Mouse (Mus musculus) midbrain, embryonic 14.5 days (tissue): ENCODE measurements around the gene Olfr1086. TPM values are rescaled to one million over a fixed set of nuclear protein-coding genes. Genes with fewer than 3 reads are reported as not detected.
"Not testable (repeated sequence)": the region's sequence is repeated elsewhere in the genome, so short reads cannot be mapped to it uniquely, and the experiment has no call there.

Experiments
- ATAC-seq: fragments of 200-750 bp; cut with Nextera tagmentation; 2 replicates; pipeline ENCODE4 v1.8.0; 2017; ENCODE audit warnings: moderate number of reproducible peaks, moderate library complexity; ENCODE audit not compliant: low FRiP score, low TSS enrichment
- DNase-seq: peaks from one replicate; pipeline ENCODE4 v3.0.0-alpha.2; 2015
- H3K27ac ChIP-seq: fragments of 300-500 bp; sonication (generic); replicated peaks from 2 replicates; pipeline ENCODE4 v1.5.1; 2014; ENCODE audit warnings: mild to moderate bottlenecking, low read depth, low read length, moderate library complexity
- H3K27me3 ChIP-seq: fragments of 300-500 bp; sonication (generic); 2 replicates; pipeline ENCODE4 v1.6.1; 2014; ENCODE audit warnings: low read length, control low read depth, mixed read lengths; ENCODE audit not compliant: control insufficient read depth, insufficient read depth
- H3K36me3 ChIP-seq: fragments of 300-500 bp; sonication (generic); 2 replicates; pipeline ENCODE4 v1.6.1; 2014; ENCODE audit warnings: low read length, control low read depth; ENCODE audit not compliant: control insufficient read depth, insufficient read depth
- H3K4me1 ChIP-seq: fragments of 300-500 bp; sonication (generic); 2 replicates; pipeline ENCODE4 v1.6.1; 2014; ENCODE audit warnings: mild to moderate bottlenecking, antibody characterized with exemption, low read length, control low read depth; ENCODE audit not compliant: control insufficient read depth, insufficient read depth
- H3K4me2 ChIP-seq: fragments of 300-500 bp; sonication (generic); 2 replicates; pipeline ENCODE4 v1.6.1; 2014; ENCODE audit warnings: mild to moderate bottlenecking, low read length, moderate library complexity
- H3K4me3 ChIP-seq: fragments of 300-500 bp; sonication (generic); replicated peaks from 2 replicates; pipeline ENCODE4 v1.5.1; 2014; ENCODE audit warnings: low read depth, low read length
- H3K9ac ChIP-seq: fragments of 300-500 bp; sonication (generic); replicated peaks from 2 replicates; pipeline ENCODE4 v1.6.1; 2014; ENCODE audit warnings: mild to moderate bottlenecking, low read length, moderate library complexity
- H3K9me3 ChIP-seq: fragments of 300-500 bp; sonication (generic); 2 replicates; pipeline ENCODE4 v1.6.1; 2016; ENCODE audit warnings: low read length, control low read depth, mixed read lengths; ENCODE audit not compliant: control insufficient read depth
- WGBS: fragments of 180-500 bp; shearing (Covaris S2); extraction: QIAGEN DNeasy Blood & Tissue Kit; methylation state at CpG from one replicate; pipeline ENCODE4 v1.1.7; 2014; 5-methylcytosine and 5-hydroxymethylcytosine counted together
- polyA plus RNA-seq: library from polyadenylated mRNA; unstranded; fragments of >200 nt; fragmentation: Nextera tagmentation; extraction: Ambion mirVana; gene quantifications from 2 replicates; pipeline ENCODE4 v1.2.1, GENCODE M21; 2014

Gene Olfr1086
- not detected in 2 replicates for polyA plus RNA-seq

- no peak for DNase-seq
- no peak within 1 kb of the TSS for H3K4me2 ChIP-seq
- no peak within 1 kb of the TSS for H3K27ac ChIP-seq
- no peaks in the 10 kb centered on the region for H3K36me3 ChIP-seq
- 72% methylated on average over 2 of the region's 2 CpGs for WGBS
- H3K9me3 ChIP-seq = no peaks in the 10 kb centered on the region
- no peaks in the 10 kb centered on the region for H3K27me3 ChIP-seq
- ATAC-seq = no peak
- no peak within 1 kb of the TSS for H3K4me3 ChIP-seq
- H3K9ac ChIP-seq = no peak within 1 kb of the TSS
- H3K4me1 ChIP-seq = no peaks in the 10 kb centered on the region
Measured at GRCm38 (mm10) chr2:86679992-86680391, at the start of gene Olfr1086. TSS of gene Olfr1086 (minus strand) at chr2:86680092.

- no peaks in the 10 kb centered on the region for H3K36me3 ChIP-seq
- no peak within 1 kb of the TSS for H3K9ac ChIP-seq
- no peaks in the 10 kb centered on the region for H3K27me3 ChIP-seq
- H3K4me2 ChIP-seq = no peak within 1 kb of the TSS
- H3K4me1 ChIP-seq = no peaks in the 10 kb centered on the region
- no peak within 1 kb of the TSS for H3K27ac ChIP-seq
- ATAC-seq (no peak), DNase-seq (no peak)
- H3K4me3 ChIP-seq = no peak within 1 kb of the TSS
- H3K9me3 ChIP-seq = no peaks in the 10 kb centered on the region
Measured at GRCm38 (mm10) chr2:86698295-86698694, 18.4 kb upstream of the Olfr1086 start, which contains the start of gene Olfr1087. TSS of gene Olfr1087 (minus strand) at chr2:86698395.

GRCm38 (mm10) chr2:86661919-86662318, 18.0 kb downstream of the Olfr1086 start, which contains the start of gene Olfr1085:
TSS of gene Olfr1085 (minus strand) at chr2:86662019.
- no peak for ATAC-seq
- Histone ChIP-seq H3K9me3 (no peaks in the 10 kb centered on the region), H3K4me1 (no peaks in the 10 kb centered on the region), H3K4me2 (no peak within 1 kb of the TSS), H3K9ac (no peak within 1 kb of the TSS), H3K27me3 (no peaks in the 10 kb centered on the region), H3K4me3 (no peak within 1 kb of the TSS), H3K27ac (no peak within 1 kb of the TSS), H3K36me3 (no peaks in the 10 kb centered on the region)
- WGBS = 28% methylated on average over 1 of the region's 1 CpGs
- no peak for DNase-seq

DNA sequence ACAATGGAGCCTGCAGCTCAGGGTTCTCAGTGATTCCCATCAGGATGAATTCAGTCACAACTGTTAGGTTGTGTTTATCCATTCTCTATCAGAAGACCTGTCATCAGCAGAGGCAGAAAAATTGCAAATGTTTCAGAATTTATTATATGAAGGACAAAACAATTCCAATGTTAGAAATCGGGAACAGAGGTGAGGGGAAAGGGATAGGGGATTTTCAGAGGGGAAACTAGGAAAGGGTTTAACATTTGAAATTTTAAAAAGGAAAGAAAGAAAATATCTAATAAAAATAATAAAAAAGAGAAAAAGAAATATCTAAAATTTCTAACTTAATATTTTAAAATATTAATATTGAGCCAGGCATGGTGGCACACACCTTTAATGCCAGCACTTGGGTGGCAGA, 40.3 kb downstream of the Olfr1086 start, which contains the start of gene Olfr1084:
Gene Olfr1084 (minus strand): TSS at position 101 of the 400 bp plus-strand sequence.
- H3K27me3 ChIP-seq, H3K9me3 ChIP-seq, H3K36me3 ChIP-seq, H3K27ac ChIP-seq, H3K4me3 ChIP-seq, H3K4me2 ChIP-seq, H3K4me1 ChIP-seq, H3K9ac ChIP-seq, DNase-seq, ATAC-seq: not testable (repeated sequence)
- 91% methylated on average over 1 of the region's 1 CpGs for WGBS

Other genes with a start within 250 kb of the Olfr1086 start
- gene Olfr1065, start 229.5 kb downstream of the Olfr1086 start, polyA plus RNA-seq = not detected in 2 replicates
- gene Olfr1066, start 223.8 kb downstream of the Olfr1086 start, polyA plus RNA-seq = not detected in 2 replicates
- not detected in 2 replicates for gene Olfr228, start 192.7 kb downstream of the Olfr1086 start, polyA plus RNA-seq
- gene Olfr1076, start 171.6 kb downstream of the Olfr1086 start, polyA plus RNA-seq = not detected in 2 replicates
- not detected in 2 replicates for gene Olfr1079, start 137.6 kb downstream of the Olfr1086 start, polyA plus RNA-seq
- not detected in 2 replicates for gene Olfr1080, start 121.9 kb downstream of the Olfr1086 start, polyA plus RNA-seq
- not detected in 2 replicates for gene Olfr1082, start 81.1 kb downstream of the Olfr1086 start, polyA plus RNA-seq
- gene Olfr1084, start 40.4 kb downstream of the Olfr1086 start, polyA plus RNA-seq = not detected in 2 replicates
- not detected in 2 replicates for gene Olfr1085, start 18.1 kb downstream of the Olfr1086 start, polyA plus RNA-seq
- not detected in 2 replicates for gene Olfr1087, start 18.3 kb upstream of the Olfr1086 start, polyA plus RNA-seq
- gene Olfr1089, start 53.6 kb upstream of the Olfr1086 start, polyA plus RNA-seq = not detected in 2 replicates
- not detected in 2 replicates for gene Olfr1090, start 78.9 kb upstream of the Olfr1086 start, polyA plus RNA-seq
- gene Olfr1093, start 102.4 kb upstream of the Olfr1086 start, polyA plus RNA-seq = not detected in 2 replicates
- not detected in 2 replicates for gene Olfr141, start 129.9 kb upstream of the Olfr1086 start, polyA plus RNA-seq
- gene Olfr1094, start 144.6 kb upstream of the Olfr1086 start, polyA plus RNA-seq = not detected in 2 replicates
- not detected in 2 replicates for gene Olfr1095, start 171.6 kb upstream of the Olfr1086 start, polyA plus RNA-seq
- gene Gm13723, start 194.7 kb upstream of the Olfr1086 start, polyA plus RNA-seq = not detected in 2 replicates
- gene Olfr1097, start 212.1 kb upstream of the Olfr1086 start, polyA plus RNA-seq = not detected in 2 replicates
- gene Olfr1098, start 244.5 kb upstream of the Olfr1086 start, polyA plus RNA-seq = not detected in 2 replicates